Mouse (Mus musculus) T-helper 1 cell (primary cell): ENCODE results near the gene Gm438.
"Not testable (repeated sequence)": the region's sequence is repeated elsewhere in the genome, so short reads cannot be mapped to it uniquely, and the experiment has no call there.

Experiments used
- in situ Hi-C: fragments of 300-600 bp; cut with MboI, MseI; formaldehyde crosslinking; loops from one replicate; pipeline ENCODE4 v1.15.1; 2025; ENCODE audit warnings: high pct_unique_total_duplicates

Gm438 gene

DNA sequence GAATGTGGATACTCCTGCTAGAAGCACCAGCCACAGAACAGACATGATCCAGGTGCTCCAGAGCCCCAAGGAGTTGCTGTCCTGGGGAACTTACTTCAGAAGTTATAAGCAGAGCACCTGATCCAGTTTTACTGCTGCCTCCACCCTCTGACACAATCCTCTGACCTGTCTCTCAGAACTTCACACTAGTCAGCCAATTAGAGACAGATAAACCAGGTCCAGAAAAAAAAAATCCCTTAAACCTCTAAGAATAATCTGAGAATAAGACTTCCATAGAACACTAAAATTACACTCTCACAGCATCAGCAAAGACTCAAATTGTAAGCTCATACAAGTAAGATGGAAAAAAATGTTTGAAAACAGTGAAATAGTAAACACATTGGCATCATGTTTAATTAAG is at the start of gene Gm438:
TSS of gene Gm438 (minus strand) at position 101 of the 400 bp plus-strand sequence.
- in situ Hi-C loops = no loop called here

DNA sequence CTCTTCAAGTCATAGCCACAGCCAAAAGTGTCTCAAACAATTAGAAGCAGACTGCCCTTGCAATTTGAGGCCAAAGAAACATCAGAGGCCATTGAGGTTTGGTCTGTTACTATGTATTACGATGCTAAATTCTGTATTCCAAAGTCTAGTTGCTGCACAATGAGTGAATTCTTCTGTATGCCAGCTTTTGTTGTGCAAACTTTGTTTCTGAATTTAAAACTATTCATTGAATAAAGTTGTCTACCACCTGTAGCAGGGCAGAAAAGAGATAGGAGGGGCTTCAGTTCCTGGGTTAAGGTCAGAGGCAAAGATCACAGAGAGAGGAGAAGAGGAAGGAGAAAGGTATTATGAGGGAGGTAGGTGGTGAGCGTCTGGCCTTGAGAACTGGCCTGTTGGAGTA is 38.3 kb upstream of the Gm438 start:
- in situ Hi-C loops = no loop called here

DNA sequence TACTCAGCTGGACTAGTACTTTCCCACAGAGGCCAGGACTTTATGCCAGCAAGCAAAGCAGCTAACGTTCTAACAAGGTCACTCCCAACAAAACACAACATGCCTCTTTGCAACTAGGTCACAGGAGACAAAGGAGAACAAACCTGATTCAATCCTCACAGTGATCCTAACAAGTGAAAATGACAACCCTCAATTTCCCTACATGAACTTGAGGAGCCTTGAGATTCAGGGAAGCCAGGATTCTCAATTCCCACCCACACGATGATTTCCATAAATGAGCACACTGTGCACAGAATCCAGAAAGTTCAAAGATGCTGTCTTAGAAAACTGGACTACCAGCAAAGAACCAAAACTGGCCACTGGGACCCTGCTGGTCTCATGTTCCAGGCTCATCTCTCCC is 37.6 kb upstream of the Gm438 start:
- in situ Hi-C loops = no loop called here

DNA sequence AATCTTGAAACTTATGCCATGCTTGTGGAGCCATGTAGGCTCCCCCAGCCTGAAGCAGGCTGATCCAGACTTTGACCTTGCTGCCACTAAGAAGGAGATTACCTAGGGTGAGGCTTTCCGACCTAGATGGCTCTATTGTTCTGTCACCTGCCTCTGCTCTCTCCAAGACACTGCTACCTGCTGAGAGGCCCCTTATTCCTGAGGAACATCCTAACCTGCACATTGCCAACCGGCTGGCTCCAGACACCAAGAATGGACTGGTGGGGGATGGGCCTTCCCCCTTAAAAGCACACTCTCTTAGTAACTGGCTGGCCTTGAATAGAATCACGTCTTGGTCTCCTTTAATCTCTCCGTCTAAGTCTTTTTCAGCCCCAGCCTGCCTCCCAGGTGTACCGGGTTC is 20.8 kb upstream of the Gm438 start:
- in situ Hi-C loops = not testable (repeated sequence)

DNA sequence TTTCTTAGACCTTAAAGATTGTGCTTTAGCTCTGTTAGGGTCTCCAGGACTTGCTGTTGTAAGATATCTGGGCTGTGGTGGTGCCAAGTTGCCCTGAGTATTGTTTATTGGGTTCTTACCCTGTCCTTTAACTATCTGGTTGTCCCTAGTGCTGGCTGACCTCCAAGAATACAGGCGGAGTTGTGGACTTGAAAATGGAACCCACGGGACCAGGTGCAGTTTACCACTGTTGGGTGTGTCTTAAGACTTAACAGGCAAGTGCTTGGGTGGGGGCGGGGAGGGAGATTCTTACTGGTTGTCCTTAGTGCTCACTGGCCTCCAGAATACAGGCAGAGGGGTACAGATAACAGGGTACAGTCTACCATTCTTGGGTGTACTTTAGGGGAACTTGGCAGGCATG is 17.2 kb upstream of the Gm438 start:
- in situ Hi-C loops = no loop called here

DNA sequence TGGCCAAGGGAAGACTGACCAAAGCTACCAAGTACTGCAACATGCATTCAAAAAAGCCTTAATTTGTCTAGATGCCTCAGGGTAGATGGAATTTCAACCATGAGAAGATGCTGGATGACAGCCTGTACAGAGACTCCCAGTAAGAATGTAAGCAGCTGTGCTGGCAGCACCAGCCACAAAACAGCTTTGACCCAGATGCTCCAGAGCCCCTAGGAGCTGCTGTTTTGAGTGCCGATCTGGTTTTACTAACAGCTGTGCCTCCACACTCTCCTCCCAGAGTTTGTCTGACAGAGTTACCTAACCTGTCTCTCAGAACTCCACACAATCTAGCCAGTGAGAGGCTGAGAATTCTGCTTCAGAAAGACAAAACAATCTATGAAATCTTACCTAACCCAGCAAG is 3.8 kb upstream of the Gm438 start:
- in situ Hi-C loops = loop anchor here (5.0 kb wide), 1 partner anchor 77 kb away; no protein-coding TSS in a partner anchor

DNA sequence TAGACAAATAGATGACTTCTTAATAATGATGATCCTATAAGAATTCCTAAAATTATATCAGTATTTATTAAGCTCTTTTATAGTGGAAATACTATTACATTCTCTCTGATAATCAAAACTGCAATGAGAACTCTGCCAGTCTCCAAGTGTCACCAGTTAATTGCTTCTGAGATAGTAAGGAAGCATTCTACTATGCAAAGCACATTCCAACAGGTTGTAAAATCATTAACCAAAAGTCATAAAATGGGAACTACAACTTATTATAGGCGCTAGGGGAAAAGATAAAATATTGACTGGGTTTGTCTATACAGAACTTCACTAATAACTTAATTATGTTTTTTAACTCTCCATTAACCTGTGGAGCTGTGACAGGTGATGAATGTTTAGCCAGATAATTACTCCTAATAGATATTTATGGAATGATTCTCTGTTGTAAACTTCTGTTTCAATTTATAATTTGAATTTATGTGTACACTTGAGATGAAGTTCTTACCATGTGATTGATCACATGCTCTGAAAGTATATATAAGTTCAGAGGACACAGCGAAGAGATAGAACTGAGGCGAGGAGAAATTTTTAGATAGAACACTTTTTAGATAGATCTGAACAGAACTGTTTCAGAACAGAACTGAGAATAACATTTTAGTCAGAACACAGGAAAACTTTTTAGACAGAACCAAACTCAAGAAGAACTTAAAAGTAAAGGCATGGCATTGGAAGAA is 3.7 kb downstream of the Gm438 start:
- in situ Hi-C loops = no loop called here

DNA sequence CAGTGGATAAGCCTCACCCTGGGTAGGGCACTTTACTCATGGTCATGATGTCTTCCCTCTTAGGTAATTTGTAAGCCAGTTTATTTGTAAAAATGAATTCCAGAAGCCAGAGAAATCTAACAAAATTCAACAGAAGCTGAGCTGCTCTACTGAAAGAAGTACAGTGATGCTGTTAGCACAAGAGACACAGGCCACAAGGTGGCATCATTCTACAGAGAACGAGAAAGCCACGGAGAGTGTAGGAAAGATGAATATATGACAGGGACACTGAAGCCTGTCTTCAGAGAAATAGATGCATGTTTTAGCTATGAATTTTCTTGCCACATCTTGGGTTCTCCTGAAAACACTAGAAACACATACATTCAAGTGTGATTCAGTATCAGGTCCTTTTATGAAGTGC is 20.7 kb downstream of the Gm438 start:
- in situ Hi-C loops = loop anchor here (25.0 kb wide), 1 partner anchor 522 kb away; no protein-coding TSS in a partner anchor

DNA sequence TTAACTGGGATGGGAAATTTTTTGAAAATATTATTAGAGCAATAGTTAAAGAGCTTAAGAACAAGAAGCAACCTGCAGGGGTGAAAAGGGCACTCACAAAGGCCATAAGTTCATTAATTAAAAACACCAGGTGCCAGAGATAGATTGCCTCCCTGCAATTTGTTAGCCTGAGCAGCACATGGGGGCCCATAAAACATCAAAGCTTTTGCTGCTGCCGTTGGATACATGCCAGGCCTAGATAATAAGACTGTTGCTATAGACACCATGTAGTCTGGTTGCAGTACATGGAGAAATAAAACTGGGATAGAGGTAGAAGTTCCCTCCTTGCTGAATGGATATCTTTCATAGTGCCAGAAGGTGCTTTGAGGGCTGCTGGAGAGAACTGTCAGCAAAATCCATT is 37.2 kb downstream of the Gm438 start:
- in situ Hi-C loops = no loop called here
